In genomic region chr8:7945966-7946775, GRCm38 (mm10) we compare ENCODE assay signal across 21 mouse cellular contexts.
DNase-seq lines count a peak whose midpoint lies in the region; ATAC-seq and TF ChIP-seq lines count a peak whose summit lies in the region.
"Had no signal": no experiment of that assay in that cellular context is flagged by ENCODE, and none has a peak within 500 bp of the region (broad histone marks: within the 10 kb centered on the region; RNA-seq: fewer than 3 reads in every experiment).

No protein-coding gene starts in this region.

- peaks cover 8% of the 10 kb centered on the region for H3K4me1 ChIP-seq in forebrain, embryonic 16.5 days (replicated peaks; ENCODE audit: control insufficient read depth, insufficient read depth, low read length)
- H3K4me1 ChIP-seq in midbrain, embryonic 16.5 days (ENCODE audit: control insufficient read depth, insufficient read depth, low read length) = no peaks in the 10 kb centered on the region; the same call in 1 of the 2 replicates
- H3K4me1 ChIP-seq: embryonic facial prominence, embryonic 12.5 days; heart, embryonic 12.5 days; limb, embryonic 15.5 days had no signal

- TF ChIP-seq POLR2A in brain, embryonic 14.5 days (IDR thresholded peaks at IDR 0.05; ENCODE audit: borderline replicate concordance, extremely low read depth, insufficient read depth, insufficient read length, poor library complexity, severe bottlenecking) = no peak

- ATAC-seq in forebrain, embryonic 16.5 days = peak; percentile 95
- peak; percentile 81 for ATAC-seq in midbrain, embryonic 16.5 days
- ATAC-seq: CD4-positive, CD25-positive, alpha-beta regulatory T cell, adult 4 months; liver, postnatal 0 days had no signal

- H3K9ac ChIP-seq in forebrain, embryonic 16.5 days (replicated peaks; ENCODE audit: low read depth, low read length) = no peak overlapping the region
- H3K9ac ChIP-seq in midbrain, embryonic 16.5 days (ENCODE audit: low read depth, low read length) = no peak overlapping the region
- H3K9ac ChIP-seq: embryonic facial prominence, embryonic 12.5 days; heart, embryonic 12.5 days; limb, embryonic 15.5 days; liver, postnatal 0 days had no signal

- WGBS in forebrain, embryonic 16.5 days = 18% methylated on average over 10 of the region's 10 CpGs
- 56% methylated on average over 10 of the region's 10 CpGs for WGBS in midbrain, embryonic 16.5 days

- no peaks in the 10 kb centered on the region for H3K9me3 ChIP-seq in forebrain, embryonic 16.5 days (ENCODE audit: control insufficient read depth, low read length)
- H3K9me3 ChIP-seq in midbrain, embryonic 16.5 days (replicated peaks; ENCODE audit: control insufficient read depth, low read length, poor library complexity, severe bottlenecking) = no peaks in the 10 kb centered on the region
- H3K9me3 ChIP-seq: embryonic facial prominence, embryonic 12.5 days; heart, embryonic 12.5 days; limb, embryonic 15.5 days had no signal

- no peaks in the 10 kb centered on the region for H3K27me3 ChIP-seq in forebrain, embryonic 16.5 days (replicated peaks; ENCODE audit: control insufficient read depth, insufficient read depth, low read length)
- H3K27me3 ChIP-seq in midbrain, embryonic 16.5 days (ENCODE audit: control insufficient read depth, insufficient read depth, low read depth, low read length) = no peaks in the 10 kb centered on the region
- H3K27me3 ChIP-seq: embryonic facial prominence, embryonic 12.5 days; heart, embryonic 12.5 days; limb, embryonic 15.5 days had no signal

- no peak overlapping the region for H3K4me3 ChIP-seq in forebrain, embryonic 16.5 days (replicated peaks; ENCODE audit: low read length)
- H3K4me3 ChIP-seq in midbrain, embryonic 16.5 days (ENCODE audit: low read depth, low read length) = no peak overlapping the region
- H3K4me3 ChIP-seq: embryonic facial prominence, embryonic 12.5 days; heart, embryonic 12.5 days; limb, embryonic 15.5 days had no signal

- peak overlapping the region; percentile 42 for H3K27ac ChIP-seq in forebrain, embryonic 16.5 days (ENCODE audit: low read length)
- no peak overlapping the region for H3K27ac ChIP-seq in midbrain, embryonic 16.5 days (ENCODE audit: low read length)
- H3K27ac ChIP-seq: embryonic facial prominence, embryonic 12.5 days; limb, embryonic 15.5 days had no signal

- peak; percentile 5 for DNase-seq in layer of hippocampus, adult 9-11 months
- DNase-seq in layer of hippocampus, postnatal 25 days (ENCODE audit: extremely low spot score in 1 of 2, low spot score in 1 of 2) = no peak
- peak; percentile 92 for DNase-seq in brain, embryonic 14.5 days (ENCODE audit: low read depth)
- DNase-seq in lung, postnatal 36 days = no peak
- no peak for DNase-seq in right cerebral cortex, postnatal 36 days (ENCODE audit: low spot score in 2 of 2)
- DNase-seq in kidney, adult 11 months = no peak
- DNase-seq: adrenal gland, postnatal 10 days; cerebellum, postnatal 25 days; gastrocnemius, postnatal 36 days; heart, postnatal 36 days; kidney, adult 8-10 months; liver, postnatal 0 days; lung, postnatal 4 days; right cerebral cortex, postnatal 25 days; thymus, postnatal 4 days had no signal

- no peak for TF ChIP-seq CTCF in brain, embryonic 14.5 days (IDR thresholded peaks at IDR 0.05; ENCODE audit: borderline replicate concordance, extremely low read depth, insufficient read depth, insufficient read length)

- no peak overlapping the region for H3K4me2 ChIP-seq in forebrain, embryonic 16.5 days (ENCODE audit: low read length)
- H3K4me2 ChIP-seq in midbrain, embryonic 16.5 days (ENCODE audit: low read length) = no peak overlapping the region
- H3K4me2 ChIP-seq: embryonic facial prominence, embryonic 12.5 days; heart, embryonic 12.5 days; limb, embryonic 15.5 days had no signal

- H3K36me3 ChIP-seq in forebrain, embryonic 16.5 days (ENCODE audit: control insufficient read depth, insufficient read depth) = no peaks in the 10 kb centered on the region
- H3K36me3 ChIP-seq in midbrain, embryonic 16.5 days (ENCODE audit: control insufficient read depth, insufficient read depth, low read length) = no peaks in the 10 kb centered on the region
- H3K36me3 ChIP-seq: embryonic facial prominence, embryonic 12.5 days; heart, embryonic 12.5 days; limb, embryonic 15.5 days had no signal

Comparison
In these comparisons a context has a peak if more than half of its experiments do, and no peak if none do; other contexts are left out.
1. DNase-seq: peak in layer of hippocampus, adult 9-11 months (single experiment) and brain, embryonic 14.5 days (single experiment); none in layer of hippocampus, postnatal 25 days (0 of 2), lung, postnatal 36 days (single experiment), right cerebral cortex, postnatal 36 days (0 of 2) and kidney, adult 11 months (single experiment).